Mouse (Mus musculus) frontal cortex, postnatal 14 days (tissue): ENCODE results near the gene Dcbld2.

Experiments used
- DNase-seq, 2 experiments: peaks; one replicate each; pipeline ENCODE4 v3.0.0; 2022; ENCODE audit warnings: low spot score in 2 of 2

Dcbld2 gene

GRCm38 (mm10) chr16:58408062-58408486 lies at the start of gene Dcbld2:
TSS of gene Dcbld2 (plus strand) at chr16:58408443.
- peak; percentile 95 for DNase-seq

DNA sequence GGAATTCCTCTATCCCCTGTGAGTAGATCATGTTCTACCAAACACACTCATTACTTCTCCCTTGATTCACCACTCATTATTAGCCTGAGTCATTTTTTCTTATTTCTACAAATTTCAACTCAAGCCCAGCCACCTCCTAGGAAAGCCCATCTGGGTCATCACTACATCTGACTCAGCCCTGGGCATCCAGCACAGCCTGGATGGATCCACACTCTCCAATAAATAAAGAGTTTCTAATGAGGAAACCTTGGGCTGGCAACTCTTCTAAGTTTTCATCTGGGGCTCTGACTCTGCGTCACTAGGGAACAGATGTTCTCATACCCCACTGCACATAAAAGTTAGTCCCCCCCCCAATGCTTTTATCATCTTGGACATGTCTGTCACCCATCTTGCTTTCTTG lies 31.1 kb upstream of the Dcbld2 start:
- no peak for DNase-seq

DNA sequence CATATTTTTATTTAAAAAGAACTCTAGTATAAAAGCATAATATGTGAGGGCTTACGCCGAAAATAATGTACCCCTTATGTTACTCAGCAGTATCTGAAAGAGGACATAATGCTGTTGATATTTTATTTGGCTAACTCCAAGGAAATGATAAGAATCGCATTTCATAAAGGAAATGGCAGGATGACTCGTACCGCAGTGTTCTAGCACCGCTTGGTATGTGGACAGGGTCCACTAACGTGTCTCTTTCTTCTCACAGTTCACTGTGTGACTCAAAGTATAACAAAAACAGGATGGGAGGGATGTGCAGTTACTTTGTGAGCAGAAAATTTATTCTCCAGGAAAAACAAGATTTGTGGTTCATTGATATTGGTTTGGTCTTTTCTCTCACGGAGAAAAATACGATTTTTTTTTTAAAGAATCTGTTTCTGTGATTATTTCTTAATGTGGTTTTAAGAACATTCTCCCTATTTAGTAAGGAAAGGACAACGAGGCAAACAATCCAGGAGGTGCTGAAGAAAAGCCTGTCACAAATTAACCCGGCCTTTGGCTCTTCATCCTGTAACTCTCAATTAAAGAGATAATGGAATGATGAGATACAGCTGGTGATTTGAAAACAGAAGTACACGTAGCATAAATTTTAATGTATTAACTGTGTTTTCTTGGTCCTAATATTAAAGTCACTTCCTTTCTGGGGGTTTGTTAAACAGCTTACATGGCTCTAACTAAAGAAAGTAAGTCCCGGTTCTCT lies 30.3 kb upstream of the Dcbld2 start:
- no peak for DNase-seq

- no peak for DNase-seq
Observed at GRCm38 (mm10) chr16:58386241-58386757, 21.9 kb upstream of the Dcbld2 start.

GRCm38 (mm10) chr16:58389143-58389755 lies 19.0 kb upstream of the Dcbld2 start:
- no peak for DNase-seq

- DNase-seq: no peak
Observed at GRCm38 (mm10) chr16:58393036-58393435, 15.2 kb upstream of the Dcbld2 start.

GRCm38 (mm10) chr16:58394156-58394555 lies 14.1 kb upstream of the Dcbld2 start:
- DNase-seq: no peak

DNA sequence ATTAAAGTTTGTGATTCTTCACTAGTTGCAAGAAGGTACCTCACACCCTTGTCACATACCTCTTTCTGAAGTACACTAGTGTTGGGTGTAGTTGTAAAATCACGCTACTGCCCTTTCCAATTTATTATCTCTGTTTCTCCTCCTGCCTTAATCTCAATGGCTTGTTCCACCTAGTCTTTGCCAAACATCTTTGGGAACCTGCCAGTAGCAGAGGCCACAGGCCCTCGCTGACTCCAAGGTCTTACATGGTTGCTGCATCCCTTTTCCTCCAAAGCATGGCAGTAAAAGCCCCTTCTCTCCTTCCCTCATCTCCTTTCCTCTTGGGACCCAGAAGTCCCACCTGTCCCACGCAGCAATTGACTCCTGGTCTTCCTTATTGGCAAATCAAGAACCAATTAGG lies 9.6 kb upstream of the Dcbld2 start:
- DNase-seq: no peak

DNA sequence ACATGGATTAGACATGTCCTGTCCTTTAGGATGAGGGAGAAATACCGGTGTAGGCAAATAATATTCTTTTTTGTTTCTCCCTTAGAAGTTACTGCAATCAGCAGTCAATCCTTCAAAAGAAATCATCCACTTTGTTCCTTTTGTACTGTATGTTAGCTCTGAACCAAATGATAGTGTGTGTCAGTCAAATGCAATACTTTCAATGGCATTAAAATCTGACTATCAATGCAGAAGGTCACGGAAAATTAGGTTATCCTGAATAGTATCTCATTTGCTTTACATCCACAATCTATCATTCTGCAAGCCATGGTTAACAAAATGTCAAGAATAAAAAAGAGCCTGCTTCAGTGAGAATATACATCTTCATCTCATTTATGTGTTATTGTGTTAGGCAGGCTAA lies 7.2 kb upstream of the Dcbld2 start:
- no peak for DNase-seq

GRCm38 (mm10) chr16:58404665-58405064 lies 3.6 kb upstream of the Dcbld2 start:
- DNase-seq: no peak

DNA sequence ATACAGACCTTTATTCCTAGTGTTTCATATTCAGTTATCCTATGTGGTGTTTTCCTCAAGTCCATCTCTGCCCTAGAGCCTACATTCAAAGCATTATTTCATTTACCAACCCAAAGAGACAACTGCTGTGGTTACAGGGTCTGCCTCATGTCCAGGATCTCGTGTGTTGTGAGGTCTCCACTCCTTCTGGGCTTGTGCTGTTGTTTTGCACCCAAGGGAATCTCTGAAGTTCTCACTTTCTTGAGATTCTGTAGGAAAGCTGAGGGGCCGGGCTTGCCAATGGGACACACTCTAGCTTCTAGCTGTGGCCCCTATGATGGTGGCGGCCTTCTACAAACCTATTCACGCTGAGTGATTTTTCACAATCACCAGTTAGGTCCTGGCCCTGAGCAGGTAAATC lies 3.0 kb upstream of the Dcbld2 start:
- DNase-seq: no peak

- DNase-seq: peak in 1 of 2 experiments; percentile 30
Observed at GRCm38 (mm10) chr16:58408487-58409281, 441 bp downstream of the Dcbld2 start.

DNA sequence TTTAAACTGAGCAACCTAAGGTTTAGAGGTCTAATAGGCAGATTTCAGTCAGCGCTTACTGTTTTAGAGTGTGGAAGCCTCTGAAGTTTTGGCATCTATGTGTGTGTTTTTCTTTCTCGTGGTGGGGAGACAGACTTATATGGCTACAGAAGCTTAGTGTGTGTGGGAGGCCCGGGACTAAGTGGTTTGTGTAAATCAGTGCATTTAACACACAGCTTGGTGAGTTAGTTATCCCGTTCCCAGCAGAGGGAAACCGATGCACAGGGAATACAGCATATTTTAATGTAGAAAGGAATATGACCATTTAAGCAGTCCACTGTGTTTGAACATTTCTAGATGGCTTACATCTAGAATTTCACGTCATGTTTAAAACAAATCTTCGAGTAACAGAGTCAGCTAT lies 1.6 kb downstream of the Dcbld2 start:
- DNase-seq: no peak

DNA sequence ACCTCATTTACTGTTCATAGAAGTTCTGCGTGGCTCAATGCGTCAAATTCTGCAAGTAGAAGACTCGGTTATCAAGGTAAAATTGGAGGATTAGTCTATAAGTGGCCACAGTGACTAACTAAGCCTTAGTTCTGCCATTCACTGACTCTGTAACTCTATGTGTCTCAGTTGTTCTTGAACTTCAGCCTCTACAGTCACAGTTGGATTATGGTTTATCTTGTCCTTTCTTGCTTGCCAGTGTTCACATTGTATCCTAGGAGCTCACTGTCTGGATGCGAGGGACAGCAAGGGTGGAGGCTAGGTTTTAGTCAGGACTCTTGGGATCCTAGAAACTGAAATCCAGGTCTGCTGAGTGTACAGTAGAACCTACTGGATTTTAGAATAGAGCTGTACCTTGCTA lies 6.6 kb downstream of the Dcbld2 start:
- DNase-seq: no peak

DNA sequence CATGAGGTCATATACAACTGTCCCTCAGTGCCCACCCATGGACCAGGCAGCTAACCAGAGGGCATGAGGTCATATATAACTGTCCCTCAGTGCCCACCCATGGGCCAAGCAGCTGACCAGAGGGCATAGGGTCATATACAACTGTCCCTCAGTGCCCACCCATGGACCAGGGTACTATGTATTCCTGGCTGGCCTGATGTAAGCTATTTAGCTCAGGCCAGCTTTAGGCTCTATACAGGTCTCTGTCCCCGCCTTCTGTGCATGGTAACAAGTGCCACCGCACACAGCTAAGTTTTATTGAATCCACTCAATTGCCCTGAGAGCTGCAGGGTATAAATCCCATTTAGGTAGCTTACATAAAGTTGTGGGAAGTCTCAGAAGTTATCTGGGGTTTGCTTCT lies 7.3 kb downstream of the Dcbld2 start:
- no peak for DNase-seq

DNA sequence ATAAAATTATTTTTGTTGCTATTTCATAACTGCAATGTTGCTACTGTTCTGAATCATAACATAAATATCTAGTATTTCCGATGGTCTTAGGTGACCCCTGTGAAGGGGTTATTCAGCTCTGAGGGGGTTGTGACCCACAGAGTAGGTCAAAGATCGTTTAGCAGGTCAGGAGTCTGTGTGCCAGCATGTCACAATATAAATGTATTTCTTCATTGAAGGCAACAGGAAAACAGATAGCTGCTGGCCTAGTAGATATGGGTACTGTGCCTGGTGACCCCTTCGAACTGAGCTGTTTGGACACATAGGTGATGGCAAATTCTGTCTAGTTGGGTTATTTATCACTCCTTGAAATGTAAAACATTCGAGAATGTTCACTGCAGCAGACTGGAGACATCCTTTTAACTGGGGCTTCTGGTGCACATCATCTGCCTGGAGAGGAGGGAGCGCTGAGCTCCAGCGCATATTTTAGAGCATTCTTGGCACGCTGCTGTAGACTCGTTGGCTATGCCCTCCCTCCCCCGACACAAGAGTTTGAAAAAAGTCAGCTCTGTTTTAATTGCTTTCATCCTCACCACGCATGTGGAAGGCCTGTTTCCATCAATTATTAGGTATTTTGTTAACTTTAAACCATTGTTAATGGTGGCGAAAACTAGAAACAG lies 13.6 kb downstream of the Dcbld2 start:
- peak in 1 of 2 experiments; percentile 20 for DNase-seq

DNA sequence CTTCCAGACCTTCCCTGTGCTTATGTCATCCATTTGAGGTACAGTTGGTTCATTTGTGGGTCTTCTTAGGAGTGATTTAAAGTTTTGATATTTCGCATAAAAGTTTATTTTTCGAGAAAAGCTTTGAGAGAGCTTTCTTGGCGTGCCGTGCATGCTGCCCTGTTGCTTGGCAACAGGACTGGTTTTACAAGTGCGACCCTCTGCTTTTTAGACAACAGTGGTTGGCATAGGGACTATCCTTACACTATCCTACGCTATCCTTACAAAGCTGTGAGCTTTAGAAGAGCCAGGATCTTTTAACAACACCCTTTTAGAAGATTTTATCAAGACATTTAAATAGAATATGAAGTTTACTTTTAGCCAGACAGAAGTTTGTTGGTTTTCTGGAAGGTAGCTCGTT lies 22.0 kb downstream of the Dcbld2 start:
- DNase-seq: no peak

- DNase-seq: no peak
Observed at GRCm38 (mm10) chr16:58432384-58432783, 24.1 kb downstream of the Dcbld2 start.

- no peak for DNase-seq
Observed at GRCm38 (mm10) chr16:58444735-58445134, 36.5 kb downstream of the Dcbld2 start.

DNA sequence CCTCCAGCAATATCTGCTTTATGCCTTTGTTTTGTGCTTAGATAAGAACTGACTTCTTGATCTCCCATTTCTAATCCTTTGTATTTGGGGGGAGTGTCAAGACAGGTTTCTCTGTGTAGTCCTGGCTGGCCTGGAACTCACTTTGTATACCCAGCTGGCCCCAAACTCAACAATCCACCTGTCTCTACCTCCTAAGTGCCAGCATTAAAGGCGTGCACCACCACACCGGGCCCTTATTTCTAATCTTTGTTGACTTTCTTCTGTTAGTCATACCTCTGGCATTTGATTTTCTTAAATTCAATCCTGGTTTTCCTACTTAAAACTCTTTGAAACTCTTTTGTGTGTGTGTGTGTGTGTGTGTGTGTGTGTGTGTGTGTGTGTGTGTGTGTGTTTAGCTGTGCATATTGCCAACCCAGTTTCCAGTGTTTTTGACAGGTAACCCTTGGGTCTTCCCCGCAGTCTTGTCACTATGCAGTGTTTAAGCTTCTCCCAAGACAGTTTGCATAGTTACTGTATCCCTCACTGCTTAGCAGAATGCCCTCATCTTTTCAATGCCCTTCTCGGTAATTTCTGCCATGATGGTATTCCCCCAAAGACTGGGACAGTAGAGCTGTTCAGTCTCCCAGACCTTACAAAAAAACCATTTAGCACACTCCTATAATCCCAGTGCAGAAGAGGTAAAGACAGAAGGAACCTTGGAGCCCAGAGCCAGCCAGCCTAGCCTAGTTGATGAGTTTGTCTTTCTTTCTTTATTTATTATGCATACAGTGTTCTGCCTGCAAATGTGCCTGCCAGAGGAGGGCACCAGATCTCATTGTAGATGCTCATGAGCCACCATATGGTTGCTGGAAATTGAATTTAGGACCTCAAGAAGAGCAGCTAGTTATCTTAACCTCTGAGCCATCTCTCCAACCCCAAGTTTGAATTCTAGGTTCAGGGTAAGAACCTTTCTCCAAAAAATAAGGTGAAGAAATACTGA lies 38.3 kb downstream of the Dcbld2 start:
- no peak for DNase-seq

GRCm38 (mm10) chr16:58449073-58449472 lies 40.8 kb downstream of the Dcbld2 start:
- no peak for DNase-seq
